Comparison of ENCODE assay signal across 15 mouse cellular contexts in the genomic region with DNA sequence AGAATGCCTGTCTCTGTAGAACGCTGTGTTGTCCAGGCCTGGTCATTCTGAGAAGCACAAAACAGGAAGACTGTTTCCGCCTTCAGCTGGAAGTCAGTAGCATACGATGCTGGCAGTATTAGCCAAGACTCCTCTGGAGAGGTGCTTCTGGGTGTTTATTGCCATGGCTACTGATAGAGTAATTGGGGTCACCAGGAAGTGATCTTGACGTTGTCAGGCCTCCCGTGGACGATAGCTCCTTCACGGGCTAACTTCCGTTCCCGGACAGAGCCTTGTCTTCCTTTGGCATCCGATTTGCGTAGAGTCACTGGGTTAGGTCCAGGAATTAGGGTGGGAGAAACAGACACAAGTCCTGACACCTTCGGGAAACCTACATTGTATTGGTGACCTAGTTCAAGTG. TPM values are rescaled to one million over a fixed set of nuclear protein-coding genes. Genes with fewer than 3 reads are reported as not detected.
DNase-seq lines count a peak whose midpoint lies in the region; TF ChIP-seq lines count a peak whose summit lies in the region.
"Had no signal": no experiment of that assay in that cellular context is flagged by ENCODE, and none has a peak within 500 bp of the region (broad histone marks: within the 10 kb centered on the region; RNA-seq: fewer than 3 reads in every experiment).

No protein-coding gene starts in this region.

- H3K36me3 ChIP-seq in liver, adult 2 months (ENCODE audit: control insufficient read depth, insufficient read depth, low read length) = no peaks in the 10 kb centered on the region
- H3K36me3 ChIP-seq: midbrain, embryonic 13.5 days had no signal

- TF ChIP-seq CTCF in liver, adult 2 months (IDR thresholded peaks at IDR 0.05; ENCODE audit: low read depth, low read length) = no peak

- H3K4me3 ChIP-seq in liver, adult 2 months (ENCODE audit: insufficient read depth, low read depth, low read length) = no peak overlapping the region
- H3K4me3 ChIP-seq: forebrain, embryonic 13.5 days; midbrain, embryonic 13.5 days; myocyte had no signal

- DNase-seq in heart, adult 8-10 months (ENCODE audit: low spot score) = peak; percentile 44
- DNase-seq in heart, postnatal 14 days = no peak
- DNase-seq in liver, adult 2 months (ENCODE audit: extremely low read depth, low read depth, low spot score) = peak; percentile 25
- DNase-seq in liver = no peak
- peak; percentile 13 to 49 for DNase-seq in kidney, postnatal 25 days
- DNase-seq in lung, postnatal 25 days (ENCODE audit: low spot score) = peak; percentile 7
- DNase-seq in cerebellum, adult 9-10 months = no peak
- no peak for DNase-seq in frontal cortex, postnatal 14 days (ENCODE audit: low spot score in 2 of 2)
- DNase-seq: cerebellum, postnatal 36 days; right cerebral cortex, postnatal 4 days; thymus, postnatal 25 days had no signal

- no peak for TF ChIP-seq POLR2A in liver, adult 2 months (IDR thresholded peaks at IDR 0.05; ENCODE audit: extremely low read depth, insufficient read depth, low read length)

- H3K9ac ChIP-seq in liver, adult 2 months (ENCODE audit: low read depth, low read length) = no peak overlapping the region
- H3K9ac ChIP-seq: forebrain, embryonic 13.5 days; midbrain, embryonic 13.5 days had no signal

- intact Hi-C loops in heart, postnatal 14 days (cut with DNase I) = loop anchor here (5.0 kb wide), 1 partner anchor 112 kb away; no protein-coding TSS in a partner anchor

- WGBS in liver, adult 2 months = 76% methylated on average over 12 of the region's 12 CpGs

- peak overlapping the region; percentile 18; the same call in 1 of the 2 replicates for H3K27ac ChIP-seq in liver, adult 2 months (replicated peaks; ENCODE audit: insufficient read depth, low read depth, low read length)
- H3K27ac ChIP-seq: forebrain, embryonic 13.5 days; kidney, postnatal 0 days; midbrain, embryonic 13.5 days had no signal

- peaks cover 4% of the 10 kb centered on the region; the same call in 1 of the 2 replicates for H3K4me1 ChIP-seq in liver, adult 2 months (ENCODE audit: control insufficient read depth, insufficient read depth, low read length)
- H3K4me1 ChIP-seq: forebrain, embryonic 13.5 days; midbrain, embryonic 13.5 days had no signal

- H3K79me2 ChIP-seq in liver, adult 2 months (ENCODE audit: control insufficient read depth, insufficient read depth, low read length) = no peaks in the 10 kb centered on the region

- no peaks in the 10 kb centered on the region for H3K27me3 ChIP-seq in liver, adult 2 months (ENCODE audit: control insufficient read depth, insufficient read depth, low read length)
- H3K27me3 ChIP-seq: forebrain, embryonic 13.5 days; midbrain, embryonic 13.5 days had no signal

RNA-seq across cellular contexts. Expression of a gene that starts 52.5 kb away (rescaled TPM):
- 100 to 1,000 TPM; 110 to 141 (median 120) TPM for total RNA-seq in heart, adult 8-10 months (2022)
- total RNA-seq in heart, postnatal 14 days (2021) = 100 to 1,000 TPM in 1 of 2 experiments, 10 to 100 TPM in 1; 98.4 to 101 TPM
- total RNA-seq in liver, adult 2 months (2014; rRNA removed) = 8.5 and 8.8 TPM in 2 replicates
- polyA plus RNA-seq in liver, adult 2 months (2012; rRNA removed) = 6.4 and 7.3 TPM in 2 replicates

Comparison
In these comparisons a context has a peak if more than half of its experiments do, and no peak if none do; other contexts are left out.
1. DNase-seq: peak in heart, adult 8-10 months (single experiment), liver, adult 2 months (single experiment), kidney, postnatal 25 days (2 of 2) and lung, postnatal 25 days (single experiment); none in heart, postnatal 14 days (0 of 2), liver (single experiment), cerebellum, adult 9-10 months (single experiment) and frontal cortex, postnatal 14 days (0 of 2).
2. RNA of a gene that starts 52.5 kb away (total RNA-seq): 110 to 141 TPM in heart, adult 8-10 months and 98.4 to 101 TPM in heart, postnatal 14 days; 8.5 to 8.8 TPM in liver, adult 2 months; every median in the first group is over 10 times any median in the second.